23 mouse cellular contexts compared by ENCODE assay signal in genomic region chr2:27986751-27987150, GRCm38 (mm10).
"Had no signal": no experiment of that assay in that cellular context is flagged by ENCODE, and none has a peak within 500 bp of the region (broad histone marks: within the 10 kb centered on the region; RNA-seq: fewer than 3 reads in every experiment).

No protein-coding gene starts in this region.

- ATAC-seq: intestine, embryonic 15.5 days; lung, postnatal 0 days had no signal

- H3K9ac ChIP-seq: intestine, embryonic 15.5 days; kidney, embryonic 15.5 days; limb, embryonic 13.5 days; lung, embryonic 14.5 days; neural tube, embryonic 12.5 days; neural tube, embryonic 15.5 days had no signal

- H3K9me3 ChIP-seq: intestine, embryonic 15.5 days; kidney, embryonic 15.5 days; limb, embryonic 13.5 days; megakaryocyte, embryonic 14.5 days; neural tube, embryonic 12.5 days; neural tube, embryonic 15.5 days had no signal

- H3K4me2 ChIP-seq: intestine, embryonic 15.5 days; kidney, embryonic 15.5 days; limb, embryonic 13.5 days; lung, embryonic 14.5 days; midbrain, embryonic 11.5 days; neural tube, embryonic 12.5 days; neural tube, embryonic 15.5 days had no signal

- H3K27ac ChIP-seq: intestine, embryonic 15.5 days; kidney, embryonic 15.5 days; left cerebral cortex, adult 2 months; limb, embryonic 13.5 days; neural tube, embryonic 12.5 days; neural tube, embryonic 15.5 days; stomach, postnatal 0 days had no signal

- H3K4me1 ChIP-seq: kidney, embryonic 15.5 days; limb, embryonic 13.5 days; megakaryocyte, embryonic 14.5 days; neural tube, embryonic 12.5 days; neural tube, embryonic 15.5 days had no signal

- H3K36me3 ChIP-seq: neural tube, embryonic 15.5 days had no signal

- H3K4me3 ChIP-seq: intestine, embryonic 15.5 days; kidney, embryonic 15.5 days; left cerebral cortex, adult 2 months; limb, embryonic 13.5 days; megakaryocyte, embryonic 14.5 days; neural tube, embryonic 12.5 days; neural tube, embryonic 15.5 days had no signal

- H3K27me3 ChIP-seq: intestine, embryonic 15.5 days; kidney, embryonic 15.5 days; limb, embryonic 13.5 days; neural tube, embryonic 12.5 days; neural tube, embryonic 15.5 days had no signal

- DNase-seq: kidney, adult 11 months; kidney, adult 8-10 months; kidney, postnatal 10 days; kidney, postnatal 36 days; layer of hippocampus, postnatal 36 days; left cerebral cortex, postnatal 4 days; lung, embryonic 14.5 days; midbrain, embryonic 14.5 days; right cerebral cortex, adult 18-20 months; right cerebral cortex, postnatal 14 days; right cerebral cortex, postnatal 4 days; thymus, adult 2 months; thymus, postnatal 14 days had no signal
